Mouse (Mus musculus) MEL (cell line): ENCODE results near the gene Rnf220.

ENCODE experiments used
- BHLHE40 ChIP-seq: IDR thresholded peaks from 2 replicates; pipeline ENCODE4 v1.6.1; 2012; ENCODE audit warnings: low read depth, mild to moderate bottlenecking, inconsistent platforms, low read length, improper control_type of control experiment, borderline replicate concordance
- CTCF ChIP-seq, 3 experiments: IDR thresholded peaks in 2 of 3; conservative IDR thresholded peaks in 1 of 3; 2 replicates each; pipeline ENCODE4 v1.5.1; 2011 to 2012; ENCODE audit warnings: low read length in 3 of 3, low read depth in 2 of 3, mild to moderate bottlenecking in 2 of 3, improper control_type of control experiment in 1 of 3, inconsistent platforms in 1 of 3, mixed read lengths in 1 of 3, moderate library complexity in 1 of 3; ENCODE audit not compliant: control insufficient read depth in 1 of 3, insufficient read depth in 1 of 3, poor library complexity in 1 of 3, severe bottlenecking in 1 of 3
- ELF1 ChIP-seq: IDR thresholded peaks from 2 replicates; pipeline ENCODE4 v1.6.1; 2014; ENCODE audit warnings: low read depth, mild to moderate bottlenecking, inconsistent platforms, low read length, improper control_type of control experiment, moderate library complexity
- GATA1 ChIP-seq: IDR thresholded peaks from 2 replicates; pipeline ENCODE4 v1.6.1; 2011; ENCODE audit warnings: low read depth, low read length, improper control_type of control experiment
- MYC ChIP-seq: IDR thresholded peaks from 2 replicates; pipeline ENCODE4 v1.6.1; 2011; ENCODE audit warnings: low read depth, mild to moderate bottlenecking, low read length, improper control_type of control experiment, moderate library complexity
- POLR2A ChIP-seq, 2 experiments: IDR thresholded peaks; 2 replicates each; pipeline ENCODE4 v1.6.1; 2011 to 2012; ENCODE audit warnings: low read length in 2 of 2, mild to moderate bottlenecking in 2 of 2, control low read depth in 1 of 2, improper control_type of control experiment in 1 of 2, low read depth in 1 of 2, moderate library complexity in 1 of 2; ENCODE audit not compliant: control insufficient read depth in 1 of 2, insufficient read depth in 1 of 2, poor library complexity in 1 of 2
- RAD21 ChIP-seq: IDR thresholded peaks from 2 replicates; pipeline ENCODE4 v1.6.1; 2011; ENCODE audit warnings: mild to moderate bottlenecking, low read depth, low read length, improper control_type of control experiment
- RCOR1 ChIP-seq: IDR thresholded peaks from 2 replicates; pipeline ENCODE4 v1.6.1; 2012; ENCODE audit warnings: low read depth, mild to moderate bottlenecking, inconsistent platforms, low read length, improper control_type of control experiment
- TCF12 ChIP-seq: IDR thresholded peaks from 2 replicates; pipeline ENCODE4 v1.6.1; 2014; ENCODE audit warnings: low read depth, mild to moderate bottlenecking, inconsistent platforms, low read length, improper control_type of control experiment, moderate library complexity
- USF2 ChIP-seq, 2 experiments: IDR thresholded peaks; 2 replicates each; pipeline ENCODE4 v1.6.1; 2011 to 2012; ENCODE audit warnings: improper control_type of control experiment in 2 of 2, low read length in 2 of 2, borderline replicate concordance in 1 of 2, inconsistent platforms in 1 of 2, low read depth in 1 of 2, mild to moderate bottlenecking in 1 of 2; ENCODE audit not compliant: insufficient read depth in 1 of 2

DNA sequence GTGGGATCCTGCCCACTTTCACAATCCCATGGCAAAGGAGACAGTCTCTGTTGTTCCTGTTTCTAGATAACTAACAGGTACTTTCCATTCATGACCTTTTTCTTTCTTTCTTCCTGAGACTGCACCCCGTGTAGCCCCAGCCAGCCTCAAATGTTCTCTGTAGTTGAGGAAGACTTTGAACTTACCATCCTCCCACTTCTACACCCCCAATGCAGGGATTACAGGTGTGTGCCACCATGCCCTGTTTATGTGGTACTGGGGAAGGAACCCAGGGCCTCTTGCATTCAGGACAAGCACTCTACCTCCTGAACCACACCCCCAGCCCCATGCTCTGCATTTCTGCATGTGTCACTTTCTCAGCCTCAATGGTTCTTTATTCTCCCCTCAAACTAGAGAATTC, 47.7 kb downstream of the Rnf220 start:
- TF ChIP-seq USF2 (IDR thresholded peaks at IDR 0.05; ENCODE audit: borderline replicate concordance in 1 of 2, insufficient read depth in 1 of 2, low read depth in 1 of 2, low read length in 2 of 2) (no peak), RAD21 (no peak), CTCF (IDR thresholded peaks at IDR 0.05 in 2 of 3, conservative IDR thresholded peaks at IDR 0.05 in 1 of 3; ENCODE audit: control insufficient read depth in 1 of 3, insufficient read depth in 1 of 3, low read depth in 2 of 3, low read length in 3 of 3, poor library complexity in 1 of 3, severe bottlenecking in 1 of 3) (no peak), ELF1 (no peak), MYC (no peak), TCF12 (no peak), GATA1 (no peak), BHLHE40 (no peak), POLR2A (IDR thresholded peaks at IDR 0.05; ENCODE audit: control insufficient read depth in 1 of 2, insufficient read depth in 1 of 2, low read depth in 1 of 2, low read length in 2 of 2, poor library complexity in 1 of 2) (no peak), RCOR1 (no peak)
